ENCODE assay signal across 8 mouse cellular contexts in the genomic region with DNA sequence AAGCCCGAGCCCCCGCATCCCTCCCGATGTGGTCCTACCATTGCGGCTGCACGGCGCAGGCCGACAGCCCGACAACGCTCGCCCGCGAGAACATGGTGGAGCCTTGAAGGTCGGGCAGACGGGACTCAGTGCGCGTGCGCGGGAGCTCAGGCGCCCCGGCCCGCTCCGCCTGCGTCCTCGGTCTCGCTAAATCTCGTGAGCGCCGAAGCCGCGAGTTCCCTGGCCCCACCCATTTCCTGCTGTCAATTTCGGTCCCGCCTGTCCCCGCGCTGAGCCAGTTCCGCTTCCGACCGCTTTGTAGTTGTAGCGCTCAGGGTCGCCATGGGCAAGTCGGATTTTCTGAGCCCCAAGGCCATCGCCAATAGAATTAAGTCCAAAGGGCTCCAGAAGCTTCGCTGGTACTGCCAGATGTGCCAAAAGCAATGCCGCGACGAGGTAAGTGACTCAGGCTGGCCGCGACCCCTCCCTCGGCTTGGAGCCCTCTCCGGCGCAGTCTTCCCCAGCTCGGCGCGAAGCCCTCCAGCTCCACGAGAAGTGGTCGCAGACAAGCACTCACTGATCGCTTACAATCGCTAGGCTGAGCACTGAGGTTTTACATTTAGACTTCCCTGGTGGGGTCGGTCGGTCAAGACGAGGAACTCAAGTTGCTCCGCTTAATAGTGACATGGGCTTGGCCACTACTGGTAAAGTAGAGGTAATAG. TPM values are rescaled to one million over a fixed set of nuclear protein-coding genes. Genes with fewer than 3 reads are reported as not detected.
DNase-seq lines count a peak whose midpoint lies in the region; ATAC-seq and TF ChIP-seq lines count a peak whose summit lies in the region.

Atp5c1 (minus strand) TSS at position 201 of the 701 bp plus-strand sequence.
Kin (plus strand) TSS at position 284 of the 701 bp plus-strand sequence.

- no peak for TF ChIP-seq RAD21 in MEL (IDR thresholded peaks at IDR 0.05; ENCODE audit: low read depth, low read length)

- TF ChIP-seq POLR2A in MEL (IDR thresholded peaks at IDR 0.05; ENCODE audit: control insufficient read depth in 1 of 2, insufficient read depth in 1 of 2, low read depth in 1 of 2, low read length in 2 of 2, poor library complexity in 1 of 2): peak; percentile 93 to 97
- peak; percentile 96 for TF ChIP-seq POLR2A in cerebellum, adult 2 months (IDR thresholded peaks at IDR 0.05; ENCODE audit: borderline replicate concordance, insufficient read depth, low read length)

- no peaks in the 10 kb centered on the region for H3K9me3 ChIP-seq in MEL (replicated peaks; ENCODE audit: insufficient read depth, low read length)
- no peaks in the 10 kb centered on the region for H3K9me3 ChIP-seq in forebrain, postnatal 0 days (ENCODE audit: low read length)
- no peaks in the 10 kb centered on the region for H3K9me3 ChIP-seq in lung, embryonic 16.5 days (ENCODE audit: control insufficient read depth, low read length)

- peak; percentile 98 for DNase-seq in MEL (ENCODE audit: low read depth, low spot score)
- peak; percentile 96 for DNase-seq in cerebellum, adult 2 months
- peak; percentile 99 for DNase-seq in forebrain, postnatal 0 days
- peak; percentile 78 for DNase-seq in layer of hippocampus, adult 9-10 months (ENCODE audit: low spot score)
- peak; percentile 92 for DNase-seq in ovary, postnatal 10 days (ENCODE audit: low spot score)
- DNase-seq in thymus, postnatal 10 days (ENCODE audit: low spot score in 2 of 2): peak; percentile 95 to 97

- H3K4me3 ChIP-seq in MEL (ENCODE audit: control insufficient read depth in 1 of 2, insufficient read depth in 1 of 2, low read depth in 2 of 2, low read length in 2 of 2): peak within 1 kb of the TSS; percentile 97 to 98
- peak within 1 kb of the TSS; percentile 68 for H3K4me3 ChIP-seq in cerebellum, adult 2 months (replicated peaks; ENCODE audit: insufficient read depth, low read depth, low read length)
- peak within 1 kb of the TSS; percentile 93 for H3K4me3 ChIP-seq in forebrain, postnatal 0 days (ENCODE audit: low read depth, low read length)
- H3K4me3 ChIP-seq in lung, embryonic 16.5 days (ENCODE audit: low read length): peak within 1 kb of the TSS; percentile 66

- H3K4me2 ChIP-seq in forebrain, postnatal 0 days (ENCODE audit: low read depth): peak within 1 kb of the TSS; percentile 65
- H3K4me2 ChIP-seq in lung, embryonic 16.5 days (ENCODE audit: low read depth, low read length): peak within 1 kb of the TSS; percentile 85

- TF ChIP-seq EP300 in MEL (IDR thresholded peaks at IDR 0.05; ENCODE audit: low read depth in 1 of 2, low read length in 2 of 2): peak in 1 of 2 experiments; percentile 24; a peak in 2 of 4 replicates

- TF ChIP-seq CTCF in MEL (IDR thresholded peaks at IDR 0.05 in 2 of 3, conservative IDR thresholded peaks at IDR 0.05 in 1 of 3; ENCODE audit: control insufficient read depth in 1 of 3, insufficient read depth in 1 of 3, low read depth in 2 of 3, low read length in 3 of 3, poor library complexity in 1 of 3, severe bottlenecking in 1 of 3): no peak
- peak; percentile 37 for TF ChIP-seq CTCF in cerebellum, adult 2 months (IDR thresholded peaks at IDR 0.05; ENCODE audit: borderline replicate concordance, insufficient read depth, low read depth, low read length)
- peak; percentile 76 for TF ChIP-seq CTCF in forebrain, postnatal 0 days (IDR thresholded peaks at IDR 0.05; ENCODE audit: low read depth)

- peaks cover 80% of the 10 kb centered on the region for H3K79me2 ChIP-seq in MEL (ENCODE audit: control insufficient read depth, insufficient read depth, low read length, poor library complexity)

- WGBS in cerebellum, adult 2 months: under 1% methylated on average over 61 of the region's 61 CpGs
- under 1% methylated on average over 61 of the region's 61 CpGs for WGBS in forebrain, postnatal 0 days
- under 1% methylated on average over 61 of the region's 61 CpGs for WGBS in lung, embryonic 16.5 days

- H3K27me3 ChIP-seq in MEL (ENCODE audit: control insufficient read depth in 1 of 2, insufficient read depth in 2 of 2, low read length in 2 of 2): no peaks in the 10 kb centered on the region
- H3K27me3 ChIP-seq in cerebellum, adult 2 months (ENCODE audit: control insufficient read depth, insufficient read depth, low read length): no peaks in the 10 kb centered on the region
- H3K27me3 ChIP-seq in forebrain, postnatal 0 days (ENCODE audit: insufficient read depth, low read length): no peaks in the 10 kb centered on the region
- no peaks in the 10 kb centered on the region for H3K27me3 ChIP-seq in lung, embryonic 16.5 days (ENCODE audit: control insufficient read depth, insufficient read depth, low read depth, low read length)

- H3K9ac ChIP-seq in MEL (ENCODE audit: control insufficient read depth, low read depth, low read length, poor library complexity, severe bottlenecking): peak within 1 kb of the TSS; percentile 98
- peak within 1 kb of the TSS; percentile 98 for H3K9ac ChIP-seq in forebrain, postnatal 0 days
- peak within 1 kb of the TSS; percentile 90 for H3K9ac ChIP-seq in lung, embryonic 16.5 days (ENCODE audit: low read length)

- peak within 1 kb of the TSS; percentile 79 for H3K27ac ChIP-seq in MEL (ENCODE audit: control insufficient read depth, low read depth, low read length)
- H3K27ac ChIP-seq in cerebellum, adult 2 months (ENCODE audit: insufficient read depth, low read length): peak within 1 kb of the TSS; percentile 95
- H3K27ac ChIP-seq in forebrain, postnatal 0 days (ENCODE audit: low read depth, low read length): peak within 1 kb of the TSS; percentile 97
- peak within 1 kb of the TSS; percentile 75 for H3K27ac ChIP-seq in lung, embryonic 16.5 days (ENCODE audit: low read length)

- H3K4me1 ChIP-seq in MEL (ENCODE audit: control insufficient read depth in 1 of 2, insufficient read depth in 2 of 2, low read length in 2 of 2): peaks cover 6 to 26% of the 10 kb centered on the region in 2 experiments; a peak in 3 of 4 replicates
- H3K4me1 ChIP-seq in cerebellum, adult 2 months (ENCODE audit: control insufficient read depth, insufficient read depth, low read length): peaks cover 17% of the 10 kb centered on the region
- peaks cover 28% of the 10 kb centered on the region for H3K4me1 ChIP-seq in forebrain, postnatal 0 days (ENCODE audit: insufficient read depth)
- H3K4me1 ChIP-seq in lung, embryonic 16.5 days (replicated peaks; ENCODE audit: control insufficient read depth, insufficient read depth, low read length): peaks cover 24% of the 10 kb centered on the region

- peak; percentile 99 for ATAC-seq in forebrain, postnatal 0 days
- ATAC-seq in hematopoietic stem cell, adult 5-6 weeks (replicated peaks in 1 of 2; ENCODE audit: insufficient read depth in 1 of 2, low FRiP score in 2 of 2, low TSS enrichment in 1 of 2, low read depth in 1 of 2, poor library complexity in 2 of 2, severe bottlenecking in 2 of 2): peak; percentile 93 to 98
- peak; percentile 98 for ATAC-seq in lung, embryonic 16.5 days (ENCODE audit: low read depth)

- peaks cover 3 to 34% of the 10 kb centered on the region in 2 experiments for H3K36me3 ChIP-seq in MEL (ENCODE audit: control insufficient read depth in 1 of 2, insufficient read depth in 2 of 2, low read length in 2 of 2)
- H3K36me3 ChIP-seq in forebrain, postnatal 0 days (ENCODE audit: insufficient read depth): no peaks in the 10 kb centered on the region; the same call in 1 of the 2 replicates
- H3K36me3 ChIP-seq in lung, embryonic 16.5 days (ENCODE audit: control insufficient read depth, insufficient read depth, low read length): no peaks in the 10 kb centered on the region

TF ChIP-seq in MEL, 35 proteins besides CTCF, POLR2A, EP300 and RAD21 (continues in another document):
- TF ChIP-seq TBP (IDR thresholded peaks at IDR 0.05; ENCODE audit: low read depth, low read length) (peak; percentile 75), TAL1 (IDR thresholded peaks at IDR 0.05; ENCODE audit: low read length) (no peak), HCFC1 (IDR thresholded peaks at IDR 0.05; ENCODE audit: low read depth, low read length) (peak; percentile 87), SMC3 (IDR thresholded peaks at IDR 0.05; ENCODE audit: low read depth, low read length) (no peak), NELFE (IDR thresholded peaks at IDR 0.05; ENCODE audit: low read depth, low read length) (peak; percentile 97), ZKSCAN1 (IDR thresholded peaks at IDR 0.05; ENCODE audit: low read depth, low read length) (no peak), USF2 (IDR thresholded peaks at IDR 0.05; ENCODE audit: borderline replicate concordance in 1 of 2, insufficient read depth in 1 of 2, low read depth in 1 of 2, low read length in 2 of 2) (no peak), POLR2AphosphoS2 (IDR thresholded peaks at IDR 0.05; ENCODE audit: low read length) (peak; percentile 94), ZMIZ1 (IDR thresholded peaks at IDR 0.05; ENCODE audit: low read depth, low read length) (peak; percentile 96), CHD1 (IDR thresholded peaks at IDR 0.05; ENCODE audit: low read depth, low read length) (no peak), GATA1 (IDR thresholded peaks at IDR 0.05; ENCODE audit: low read depth, low read length) (no peak), MYB (IDR thresholded peaks at IDR 0.05; ENCODE audit: low read depth, low read length) (no peak), ZC3H11A (IDR thresholded peaks at IDR 0.05; ENCODE audit: low read depth, low read length) (no peak), SIN3A (IDR thresholded peaks at IDR 0.05; ENCODE audit: low read length) (peak; percentile 88), POLR2AphosphoS5 (IDR thresholded peaks at IDR 0.05; ENCODE audit: borderline replicate concordance, low read depth, low read length) (peak; percentile 80; the same call in 1 of the 2 replicates)

RNA-seq across cellular contexts. Expression of gene Atp5c1, which starts in this region (rescaled TPM):
- 414 and 425 TPM in 2 replicates for total RNA-seq in MEL (2012; rRNA removed)
- 100 to 1,000 TPM; 280 to 381 TPM for polyA plus RNA-seq in MEL (2012; ENCODE audit: insufficient read depth in 1 of 2, insufficient read length in 2 of 2, low read depth in 1 of 2, low replicate concordance in 2 of 2, missing spikeins in 1 of 2)
- 527 TPM in 2 replicates for polyA plus RNA-seq in cerebellum, adult 2 months (2012; rRNA removed)
- total RNA-seq in forebrain, postnatal 0 days (2014; rRNA removed): 519 and 627 TPM in 2 replicates
- 663 and 775 TPM in 2 replicates for polyA plus RNA-seq in forebrain, postnatal 0 days (2015; fragmentation: Nextera tagmentation; extraction: Ambion mirVana)
- total RNA-seq in hematopoietic stem cell, adult 5-6 weeks (2017): 384 and 464 TPM in 2 replicates
- 530 and 541 TPM in 2 replicates for polyA plus RNA-seq in lung, embryonic 16.5 days (2015; fragmentation: Nextera tagmentation; extraction: Ambion mirVana)

RNA-seq across cellular contexts. Expression of gene Kin, which starts in this region (rescaled TPM):
- 23.4 and 25.7 TPM in 2 replicates for total RNA-seq in MEL (2012; rRNA removed)
- 10 to 100 TPM in 1 of 2 experiments, not detected in 1; 33.5 TPM for polyA plus RNA-seq in MEL (2012; ENCODE audit: insufficient read depth in 1 of 2, insufficient read length in 2 of 2, low read depth in 1 of 2, low replicate concordance in 2 of 2, missing spikeins in 1 of 2)
- 14.8 and 16.7 TPM in 2 replicates for polyA plus RNA-seq in cerebellum, adult 2 months (2012; rRNA removed)
- 14.6 and 17.9 TPM in 2 replicates for total RNA-seq in forebrain, postnatal 0 days (2014; rRNA removed)
- polyA plus RNA-seq in forebrain, postnatal 0 days (2015; fragmentation: Nextera tagmentation; extraction: Ambion mirVana): 14.1 and 17.5 TPM in 2 replicates
- total RNA-seq in hematopoietic stem cell, adult 5-6 weeks (2017): 38.1 and 38.8 TPM in 2 replicates
- polyA plus RNA-seq in lung, embryonic 16.5 days (2015; fragmentation: Nextera tagmentation; extraction: Ambion mirVana): 26.7 and 28.7 TPM in 2 replicates

Comparison
In these comparisons a context has a peak if more than half of its experiments do, and no peak if none do; other contexts are left out.
1. Peak in every context shown above with its lines: DNase-seq, ATAC-seq, H3K4me3 ChIP-seq and H3K27ac ChIP-seq.
2. CTCF ChIP-seq: peak in cerebellum, adult 2 months (single experiment) and forebrain, postnatal 0 days (single experiment); none in MEL (0 of 3).